Mouse (Mus musculus): ENCODE data around the gene Stx8.

Gene Stx8

GRCm38 (mm10) chr11:67983564-67983963, 17.6 kb downstream of the Stx8 start:
- no peak for DNase-seq

- no peak for DNase-seq
Observed at GRCm38 (mm10) chr11:67991240-67991639, 25.2 kb downstream of the Stx8 start.

GRCm38 (mm10) chr11:67995965-67996364, 30.0 kb downstream of the Stx8 start:
- DNase-seq = peak; percentile 27

- DNase-seq = no peak
Observed at GRCm38 (mm10) chr11:67998905-67999304, 32.9 kb downstream of the Stx8 start.

GRCm38 (mm10) chr11:67999629-68000028, 33.6 kb downstream of the Stx8 start:
- no peak for DNase-seq

- DNase-seq = peak; percentile 68
Observed at GRCm38 (mm10) chr11:68004191-68004590, 38.2 kb downstream of the Stx8 start.

GRCm38 (mm10) chr11:68006216-68006789, 40.3 kb downstream of the Stx8 start:
- no peak for DNase-seq

GRCm38 (mm10) chr11:68007645-68008044, 41.7 kb downstream of the Stx8 start:
- no peak for DNase-seq

GRCm38 (mm10) chr11:68009377-68009776, 43.4 kb downstream of the Stx8 start:
- no peak for DNase-seq

- DNase-seq = no peak
Observed at GRCm38 (mm10) chr11:68012207-68012606, 46.2 kb downstream of the Stx8 start.

GRCm38 (mm10) chr11:68018191-68018590, 52.2 kb downstream of the Stx8 start:
- DNase-seq = no peak

- DNase-seq = no peak
Observed at GRCm38 (mm10) chr11:68019156-68019555, 53.2 kb downstream of the Stx8 start.

GRCm38 (mm10) chr11:68021976-68022375, 56.0 kb downstream of the Stx8 start:
- DNase-seq = no peak

- no peak for DNase-seq
Observed at GRCm38 (mm10) chr11:68022895-68023294, 56.9 kb downstream of the Stx8 start.

- no peak for DNase-seq
Observed at GRCm38 (mm10) chr11:68023811-68024369, 57.9 kb downstream of the Stx8 start.

- DNase-seq = no peak
Observed at GRCm38 (mm10) chr11:68026590-68026989, 60.6 kb downstream of the Stx8 start.

GRCm38 (mm10) chr11:68029079-68029478, 63.1 kb downstream of the Stx8 start:
- peak; percentile 27 for DNase-seq

GRCm38 (mm10) chr11:68029871-68030270, 63.9 kb downstream of the Stx8 start:
- peak; percentile 77 for DNase-seq

GRCm38 (mm10) chr11:68030771-68031170, 64.8 kb downstream of the Stx8 start:
- DNase-seq = no peak

- DNase-seq = no peak
Observed at GRCm38 (mm10) chr11:68032448-68032847, 66.5 kb downstream of the Stx8 start.

- no peak for DNase-seq
Observed at GRCm38 (mm10) chr11:68033331-68033926, 67.4 kb downstream of the Stx8 start.

GRCm38 (mm10) chr11:68034422-68034821, 68.4 kb downstream of the Stx8 start:
- DNase-seq = no peak

GRCm38 (mm10) chr11:68035303-68035891, 69.4 kb downstream of the Stx8 start:
- DNase-seq = no peak

Measured in retina, postnatal 1 day (tissue).